Mouse (Mus musculus) kidney, adult 2 months (tissue): ENCODE measurements around the gene Ube2e1.

Experiments
- CTCF ChIP-seq: fragments of 200-500 bp; conservative IDR thresholded peaks from 2 replicates; pipeline ENCODE4 v1.5.1; 2011; ENCODE audit warnings: low read depth, mild to moderate bottlenecking, control low read depth, low read length, moderate library complexity, mixed read lengths; ENCODE audit not compliant: insufficient read depth, insufficient read length
- POLR2A ChIP-seq: fragments of 200-500 bp; IDR thresholded peaks from one replicate; pipeline ENCODE4 v1.6.1; 2011; ENCODE audit warnings: low read depth, low read length, control low read depth

- TF ChIP-seq CTCF = no peak
- TF ChIP-seq POLR2A = no peak
Measured at GRCm38 (mm10) chr14:18317457-18318411, 13.9 kb downstream of the Ube2e1 start.
